Mouse (Mus musculus) fat pad, adult 2 months (tissue): ENCODE data around the gene Bahcc1.

Source experiments
- DNase-seq: peaks from one replicate; pipeline ENCODE4 v3.0.0-alpha.2; 2011; ENCODE audit warnings: low read depth, low spot score; ENCODE audit errors: extremely low read depth

Bahcc1 gene

DNA sequence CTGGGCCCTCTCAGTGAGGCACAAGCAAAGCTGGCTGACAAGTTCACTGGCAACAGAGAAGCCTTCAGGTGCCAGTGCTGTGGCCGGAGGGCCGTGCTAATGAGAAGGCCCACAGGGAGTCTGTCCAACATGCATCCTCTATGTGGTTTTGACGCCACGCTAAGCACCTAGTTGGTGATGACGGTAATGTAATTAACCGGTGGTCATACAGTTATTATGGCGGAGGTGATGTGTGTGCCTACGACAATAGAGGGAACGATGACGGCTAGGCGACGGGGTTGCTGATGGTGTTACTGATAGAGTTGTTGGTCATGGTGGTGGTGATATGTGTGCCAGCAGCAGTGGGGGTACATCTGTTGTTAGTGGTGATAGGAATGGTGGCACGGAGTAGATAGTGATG, 25.2 kb downstream of the Bahcc1 start:
- no peak for DNase-seq

DNA sequence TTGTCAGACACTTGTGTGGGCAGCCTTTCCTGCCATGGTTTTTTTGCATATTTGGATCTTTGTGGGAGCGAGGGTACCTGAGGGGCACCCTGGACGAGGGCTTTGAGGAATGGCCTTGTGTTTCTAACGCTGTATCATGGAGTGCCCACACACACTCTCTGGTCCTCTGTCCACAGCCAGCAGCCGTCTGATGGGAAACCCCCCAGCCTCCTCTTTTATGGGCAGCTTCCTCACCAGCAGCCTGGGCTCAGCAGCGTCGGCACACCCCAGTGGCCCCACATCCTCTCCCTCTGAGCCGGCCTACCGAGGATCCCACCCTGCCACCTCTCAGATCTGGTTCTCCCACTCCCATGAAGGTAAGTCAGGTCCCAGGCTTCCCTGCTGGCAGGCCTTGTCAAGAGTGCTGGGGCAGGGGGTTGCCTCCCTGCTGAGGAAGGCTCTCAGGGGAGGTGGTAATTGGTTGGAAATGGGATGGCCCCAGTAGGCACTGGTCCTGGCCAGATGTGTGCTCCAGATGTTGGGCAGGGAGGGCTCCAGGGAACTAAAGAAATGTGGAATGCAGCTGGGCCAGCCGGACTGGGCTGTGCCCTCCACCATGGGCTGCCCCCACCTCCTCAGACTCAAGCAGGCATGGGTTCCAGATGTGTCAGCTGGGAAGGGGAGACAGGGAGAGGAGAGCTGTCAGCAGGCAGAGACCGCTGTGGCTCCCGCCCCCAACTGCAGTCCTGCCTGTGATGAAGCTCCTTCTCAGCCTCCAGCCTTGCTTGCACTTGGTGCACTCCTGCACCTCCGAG, 26.3 kb downstream of the Bahcc1 start:
- no peak for DNase-seq

- no peak for DNase-seq
These were observed 27.3 kb downstream of the Bahcc1 start for GRCm38 (mm10) chr11:120259792-120260768.

GRCm38 (mm10) chr11:120260769-120261150, 28.0 kb downstream of the Bahcc1 start:
- no peak for DNase-seq

- no peak for DNase-seq
These were observed 28.9 kb downstream of the Bahcc1 start for GRCm38 (mm10) chr11:120261416-120262355.

DNA sequence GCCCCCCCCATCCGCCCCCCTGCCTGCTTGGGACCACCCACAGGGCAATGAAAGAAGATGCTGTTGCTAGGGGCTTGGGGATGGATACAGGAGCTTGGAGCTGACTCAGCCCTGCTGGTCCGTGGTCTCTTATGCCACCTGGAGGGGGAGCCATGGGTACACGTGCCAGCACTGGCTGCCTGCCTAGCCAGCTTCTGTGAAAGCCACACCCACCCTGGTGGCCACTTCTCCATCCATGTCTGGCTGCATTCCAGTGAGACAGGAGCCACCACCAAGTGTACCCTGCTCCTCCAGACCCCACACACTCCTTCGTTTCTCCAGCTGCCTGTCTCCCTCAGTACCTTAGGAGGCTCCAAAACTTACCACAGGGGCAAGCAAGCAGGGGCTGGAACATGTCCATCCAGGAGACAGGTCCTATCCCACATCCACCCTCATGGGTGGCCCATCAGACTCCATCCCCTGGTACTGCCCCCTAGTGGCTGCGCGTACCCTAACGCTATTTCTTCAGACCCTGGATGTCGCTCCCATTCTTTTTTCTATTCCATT, 29.7 kb downstream of the Bahcc1 start:
- DNase-seq = no peak

DNA sequence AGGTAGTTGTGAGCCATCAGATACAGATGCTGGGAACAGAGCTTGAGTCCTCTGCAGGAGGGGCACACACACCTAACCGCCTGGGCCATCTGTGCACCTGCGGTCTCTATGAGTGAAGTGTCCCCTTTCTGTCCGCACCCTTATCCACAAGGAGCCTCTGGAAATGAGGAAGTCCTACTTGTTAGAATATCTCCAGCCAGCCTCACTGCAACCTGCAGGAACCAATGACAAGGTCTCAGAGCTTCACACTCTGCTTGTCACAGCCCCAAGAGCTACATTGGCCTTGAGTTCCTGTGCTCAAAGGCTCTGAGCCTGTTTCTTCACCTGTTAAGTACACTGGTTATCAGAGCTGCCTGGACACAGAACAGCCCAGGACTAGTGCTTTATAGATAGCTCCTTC, 30.4 kb downstream of the Bahcc1 start:
- no peak for DNase-seq

GRCm38 (mm10) chr11:120264008-120264407, 31.3 kb downstream of the Bahcc1 start:
- no peak for DNase-seq

DNA sequence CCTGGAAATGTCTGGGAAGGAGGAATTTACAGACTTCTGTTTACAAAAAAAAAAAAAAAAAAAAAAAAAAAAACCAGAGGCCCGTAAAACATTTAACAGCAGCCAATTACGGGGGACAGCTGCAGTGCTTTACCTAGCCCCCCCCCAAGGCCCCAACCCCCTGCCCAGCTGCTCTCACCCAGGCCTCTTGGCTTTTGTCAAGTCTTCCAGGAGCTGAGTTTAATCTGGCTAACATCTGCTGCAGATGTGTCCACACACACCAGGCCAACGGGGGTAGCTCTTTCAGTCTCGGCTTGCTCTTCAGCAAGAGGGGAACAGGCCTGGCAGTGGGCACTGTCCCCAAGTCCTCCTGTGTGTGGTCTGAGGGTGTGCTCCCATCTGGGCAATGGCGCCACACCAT, 32.7 kb downstream of the Bahcc1 start:
- DNase-seq = no peak

DNA sequence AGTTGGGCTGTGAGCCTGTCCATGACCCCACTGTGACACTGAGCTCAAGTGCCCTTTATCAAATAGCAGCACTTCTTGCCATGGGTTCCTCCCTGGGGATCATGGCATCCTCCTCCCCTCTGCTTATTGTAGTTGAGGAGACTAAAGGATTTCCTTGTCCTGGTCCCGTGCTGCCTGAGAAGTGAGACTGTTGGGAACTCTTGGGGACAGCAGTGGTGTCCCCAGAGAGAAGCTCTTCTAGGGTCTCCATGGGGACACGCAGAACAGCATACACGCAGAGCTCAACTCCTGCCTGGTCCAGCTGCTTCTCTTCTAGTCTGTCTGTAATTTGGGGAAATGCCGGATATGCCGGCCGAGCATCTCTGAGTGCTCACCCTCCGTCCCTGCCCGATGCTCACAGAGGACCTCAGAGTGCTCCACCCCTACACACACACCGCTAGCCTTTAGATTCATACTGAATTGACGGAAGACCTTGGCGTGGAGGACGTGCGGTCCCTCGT, 33.6 kb downstream of the Bahcc1 start:
- DNase-seq = no peak

GRCm38 (mm10) chr11:120267274-120267673, 34.5 kb downstream of the Bahcc1 start:
- no peak for DNase-seq

DNA sequence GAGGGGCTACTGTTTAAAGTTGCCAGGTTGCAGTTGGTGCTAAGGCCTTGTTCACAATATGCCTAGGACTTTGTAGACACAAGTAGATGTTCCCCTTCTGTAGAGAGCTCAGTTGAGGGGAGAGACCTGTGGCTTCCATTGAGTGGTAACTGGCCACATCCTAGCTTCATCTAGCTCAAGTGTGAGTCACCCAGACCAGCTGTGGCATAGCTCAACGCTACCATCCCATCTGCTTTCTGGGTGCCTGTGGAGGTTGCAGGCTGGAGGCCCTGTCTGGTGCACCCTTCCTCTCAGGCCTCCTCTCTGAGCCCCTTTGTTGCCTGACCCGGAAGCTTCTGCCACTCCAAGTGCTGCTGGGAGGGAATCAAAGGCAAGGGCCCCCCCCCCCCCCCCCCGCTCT, 34.9 kb downstream of the Bahcc1 start:
- no peak for DNase-seq

- no peak for DNase-seq
These were observed 35.6 kb downstream of the Bahcc1 start for GRCm38 (mm10) chr11:120268195-120268967.

DNA sequence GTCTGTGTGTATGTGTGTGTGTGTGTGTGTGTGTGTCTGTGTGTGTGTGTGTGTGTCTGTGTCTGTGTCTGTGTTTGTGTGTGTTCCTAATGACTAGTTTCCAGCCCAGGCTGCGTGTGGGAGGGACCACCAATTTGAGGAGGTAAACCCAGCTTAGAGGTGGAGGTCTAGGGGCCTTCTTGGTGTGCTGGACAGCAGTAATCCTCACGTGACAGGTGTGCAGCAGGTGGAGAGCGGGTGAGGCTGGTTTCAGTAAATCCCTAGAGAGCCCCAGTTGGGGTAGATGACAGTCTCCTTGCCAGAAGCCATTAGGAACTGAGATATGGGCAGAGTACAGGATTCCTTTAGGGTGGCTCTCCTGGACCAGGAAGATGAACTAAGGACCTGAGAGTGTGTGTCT, 36.3 kb downstream of the Bahcc1 start:
- no peak for DNase-seq

DNA sequence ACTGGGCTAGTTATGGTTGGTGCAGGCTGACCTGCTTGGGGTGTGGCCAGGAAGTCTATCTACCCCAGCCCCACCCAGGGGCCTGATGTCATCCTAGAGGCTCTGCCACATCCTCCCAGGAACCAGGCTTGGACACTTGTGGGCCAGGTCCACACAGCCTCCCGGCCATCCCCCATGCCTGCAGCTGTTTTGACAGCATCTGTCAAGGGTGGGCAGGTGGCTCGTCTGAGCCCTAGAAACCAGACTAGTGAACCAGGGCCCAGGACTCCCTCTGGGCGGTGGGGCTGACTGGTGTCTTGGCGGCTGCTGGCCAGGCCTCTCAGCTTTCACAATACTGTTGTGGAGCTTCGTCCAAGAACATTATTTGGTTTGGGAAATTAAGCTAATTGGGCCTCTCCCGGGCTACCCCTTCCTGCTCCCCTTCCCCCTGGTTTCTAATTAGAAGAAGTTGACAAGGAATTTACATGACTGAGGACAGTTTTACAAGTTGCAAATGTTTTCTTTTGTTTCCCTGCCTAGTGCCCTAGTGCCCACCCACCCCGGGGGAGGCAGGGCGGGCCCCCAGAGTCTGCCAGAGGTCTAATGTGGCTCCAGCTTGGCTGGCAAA, 36.9 kb downstream of the Bahcc1 start:
- DNase-seq = no peak

DNA sequence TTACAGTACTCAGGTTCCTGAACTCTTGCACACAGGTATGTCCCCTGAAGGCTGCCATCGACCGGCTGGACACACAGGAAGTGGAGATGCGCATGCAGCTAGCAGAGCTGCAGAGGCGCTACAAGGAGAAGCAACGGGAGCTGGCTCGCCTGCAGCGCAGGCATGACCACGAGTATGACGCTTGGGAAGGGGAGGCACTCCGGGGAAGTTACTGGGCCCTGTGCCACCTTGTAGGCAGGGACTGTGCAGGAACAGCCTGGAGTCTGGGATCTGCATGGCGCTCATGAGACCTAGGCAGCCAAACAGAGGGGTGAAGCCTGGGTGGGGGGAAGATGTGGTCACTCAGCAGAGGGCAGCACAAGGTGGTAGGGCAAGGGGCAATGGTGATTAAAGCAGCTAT, 46.6 kb downstream of the Bahcc1 start:
- DNase-seq = no peak

GRCm38 (mm10) chr11:120280281-120280773, 47.6 kb downstream of the Bahcc1 start:
- DNase-seq = no peak

GRCm38 (mm10) chr11:120280774-120281173, 48.0 kb downstream of the Bahcc1 start:
- no peak for DNase-seq

DNA sequence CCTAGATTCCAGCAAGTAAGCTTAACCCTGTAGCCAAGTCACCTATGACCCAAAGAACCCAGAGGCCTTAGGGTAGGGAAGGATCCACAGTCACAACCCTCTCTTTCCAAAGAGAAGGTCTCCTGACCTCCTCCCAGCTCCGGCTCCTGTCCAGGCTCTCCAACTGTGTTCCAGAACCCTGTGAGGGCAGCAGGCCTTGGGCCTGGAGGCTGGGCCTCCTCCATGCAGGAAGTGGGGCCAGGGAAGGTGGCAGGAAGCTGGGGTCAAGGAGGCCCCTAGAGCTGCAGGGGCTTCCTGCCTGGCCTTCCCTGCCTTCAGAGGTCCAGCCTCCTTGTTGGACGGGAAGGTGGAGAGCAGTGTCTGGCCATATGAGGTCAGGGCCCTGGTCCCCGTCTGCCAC, 48.5 kb downstream of the Bahcc1 start:
- DNase-seq = no peak
